Mouse (Mus musculus) stomach, postnatal 0 days (tissue): Measurements from ENCODE around the gene Gm10645.

Experiments used
- CTCF ChIP-seq: IDR thresholded peaks from 2 replicates; pipeline ENCODE4 v1.5.1; 2016; ENCODE audit warnings: antibody characterized with exemption, low read depth, mild to moderate bottlenecking, moderate library complexity
- EP300 ChIP-seq: optimal IDR thresholded peaks from 2 replicates; pipeline ENCODE3; 2016; ENCODE audit warnings: antibody characterized with exemption

GRCm38 (mm10) chr8:83165235-83165930, 587 bp downstream of the Gm10645 start, which contains the start of gene Tbc1d9:
- no peak for TF ChIP-seq EP300
- TF ChIP-seq CTCF: peak; percentile 66
